Mouse (Mus musculus): ENCODE results near the gene 1810009A15Rik. TPM values are rescaled to one million over a fixed set of nuclear protein-coding genes. Genes with fewer than 3 reads are reported as not detected.

Gene 1810009A15Rik
- polyA plus RNA-seq (2012; rRNA removed), result 11.5 and 15.2 TPM in 2 replicates

- Histone ChIP-seq H3K4me3 (ENCODE audit: extremely low read depth, insufficient read depth, insufficient read length) (peak within 1 kb of the TSS; percentile 75), H3K4me1 (ENCODE audit: control insufficient read depth, insufficient read depth, insufficient read length) (0 out of 2 replicates have a peak, but pooled peaks cover 5% of the 10 kb centered on the region), H3K27me3 (ENCODE audit: control insufficient read depth, insufficient read depth, low read length) (no peaks in the 10 kb centered on the region), H3K27ac (ENCODE audit: insufficient read depth, low read length) (peak within 1 kb of the TSS; percentile 83), H3K36me3 (ENCODE audit: control insufficient read depth, insufficient read depth, low read length) (peaks cover 6% of the 10 kb centered on the region)
- WGBS, result under 1% methylated on average over 58 of the region's 58 CpGs
- TF ChIP-seq CTCF (IDR thresholded peaks at IDR 0.05; ENCODE audit: extremely low read depth, insufficient read depth, insufficient read length, insufficient replicate concordance), result no peak
- TF ChIP-seq POLR2A (IDR thresholded peaks at IDR 0.05; ENCODE audit: low read depth, low read length), result peak; percentile 72
- peak; percentile 90 to 94 for DNase-seq (ENCODE audit: low read depth in 1 of 2, low spot score in 2 of 2)
These were observed at the start of gene 1810009A15Rik, which contains the start of gene Gm49416 for GRCm38 (mm10) chr19:8888511-8889385. Gene 1810009A15Rik (plus strand): TSS chr19:8888853. Gene Gm49416 (plus strand): TSS chr19:8888926.

- Histone ChIP-seq H3K27ac (ENCODE audit: insufficient read depth, low read length) (no peak within 1 kb of the TSS; the same call in 1 of the 2 replicates), H3K27me3 (ENCODE audit: control insufficient read depth, insufficient read depth, low read length) (no peaks in the 10 kb centered on the region), H3K4me1 (ENCODE audit: control insufficient read depth, insufficient read depth, insufficient read length) (peaks cover 10% of the 10 kb centered on the region; the same call in 1 of the 2 replicates), H3K4me3 (ENCODE audit: extremely low read depth, insufficient read depth, insufficient read length) (peak within 1 kb of the TSS; percentile 69), H3K36me3 (ENCODE audit: control insufficient read depth, insufficient read depth, low read length) (peaks cover 6% of the 10 kb centered on the region)
- no peak for DNase-seq (ENCODE audit: low read depth in 1 of 2, low spot score in 2 of 2)
- WGBS, result 82% methylated on average over 11 of the region's 11 CpGs
- TF ChIP-seq POLR2A (IDR thresholded peaks at IDR 0.05; ENCODE audit: low read depth, low read length) (no peak), CTCF (IDR thresholded peaks at IDR 0.05; ENCODE audit: extremely low read depth, insufficient read depth, insufficient read length, insufficient replicate concordance) (no peak)
These were observed 49.3 kb upstream of the 1810009A15Rik start, which contains the start of gene Gng3 for GRCm38 (mm10) chr19:8839103-8839907. Gene Gng3 (minus strand): TSS chr19:8839194.

GRCm38 (mm10) chr19:8839908-8840791 lies 48.5 kb upstream of the 1810009A15Rik start:
- H3K36me3 ChIP-seq (ENCODE audit: control insufficient read depth, insufficient read depth, low read length), result peaks cover 2% of the 10 kb centered on the region; the same call in 1 of the 2 replicates
- TF ChIP-seq CTCF (IDR thresholded peaks at IDR 0.05; ENCODE audit: extremely low read depth, insufficient read depth, insufficient read length, insufficient replicate concordance) (no peak), POLR2A (IDR thresholded peaks at IDR 0.05; ENCODE audit: low read depth, low read length) (peak; percentile 54; the same call in 1 of the 2 replicates)
- peak in 1 of 2 experiments; percentile 70 for DNase-seq (ENCODE audit: low read depth in 1 of 2, low spot score in 2 of 2)

DNA sequence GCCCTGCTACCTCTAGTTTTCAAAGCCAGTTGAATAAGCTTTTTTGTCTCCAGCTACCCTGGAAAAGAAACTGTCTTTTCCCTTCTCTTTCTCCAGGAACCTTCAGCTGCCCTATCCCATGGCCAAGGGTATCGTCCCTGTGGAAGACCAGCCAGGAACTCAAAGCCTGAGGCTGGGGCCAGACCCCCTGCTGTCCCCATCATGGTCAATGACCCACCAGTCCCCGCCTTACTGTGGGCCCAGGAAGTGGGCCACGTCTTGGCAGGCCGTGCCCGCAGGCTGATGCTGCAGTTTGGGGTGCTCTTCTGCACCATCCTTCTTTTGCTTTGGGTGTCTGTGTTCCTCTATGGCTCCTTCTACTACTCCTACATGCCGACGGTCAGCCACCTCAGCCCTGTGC lies 47.6 kb upstream of the 1810009A15Rik start:
- Histone ChIP-seq H3K27ac (ENCODE audit: insufficient read depth, low read length) (no peak overlapping the region), H3K4me3 (ENCODE audit: extremely low read depth, insufficient read depth, insufficient read length) (no peak overlapping the region), H3K36me3 (ENCODE audit: control insufficient read depth, insufficient read depth, low read length) (peaks cover 3% of the 10 kb centered on the region), H3K4me1 (ENCODE audit: control insufficient read depth, insufficient read depth, insufficient read length) (peaks cover 10% of the 10 kb centered on the region; the same call in 1 of the 2 replicates), H3K27me3 (ENCODE audit: control insufficient read depth, insufficient read depth, low read length) (no peaks in the 10 kb centered on the region)
- DNase-seq (ENCODE audit: low read depth in 1 of 2, low spot score in 2 of 2), result no peak
- no peak for TF ChIP-seq POLR2A (IDR thresholded peaks at IDR 0.05; ENCODE audit: low read depth, low read length)
- TF ChIP-seq CTCF (IDR thresholded peaks at IDR 0.05; ENCODE audit: extremely low read depth, insufficient read depth, insufficient read length, insufficient replicate concordance), result no peak
- 74% methylated on average over 7 of the region's 7 CpGs for WGBS

More at GRCm38 (mm10) chr19:8839908-8840791, 48.5 kb upstream of the 1810009A15Rik start:
- no peaks in the 10 kb centered on the region for H3K27me3 ChIP-seq (ENCODE audit: control insufficient read depth, insufficient read depth, low read length)
- peak overlapping the region; percentile 41; the same call in 1 of the 2 replicates for H3K27ac ChIP-seq (ENCODE audit: insufficient read depth, low read length)
- peaks cover 10% of the 10 kb centered on the region; the same call in 1 of the 2 replicates for H3K4me1 ChIP-seq (ENCODE audit: control insufficient read depth, insufficient read depth, insufficient read length)
- WGBS, result 26% methylated on average over 29 of the region's 29 CpGs
- peak overlapping the region; percentile 68 for H3K4me3 ChIP-seq (ENCODE audit: extremely low read depth, insufficient read depth, insufficient read length)

- H3K4me1 ChIP-seq (ENCODE audit: control insufficient read depth, insufficient read depth, insufficient read length), result peaks cover 10% of the 10 kb centered on the region; the same call in 1 of the 2 replicates
These were observed 45.7 kb upstream of the 1810009A15Rik start for GRCm38 (mm10) chr19:8842961-8843360.

More at GRCm38 (mm10) chr19:8842961-8843360, 45.7 kb upstream of the 1810009A15Rik start:
- TF ChIP-seq CTCF (IDR thresholded peaks at IDR 0.05; ENCODE audit: extremely low read depth, insufficient read depth, insufficient read length, insufficient replicate concordance) (no peak), POLR2A (IDR thresholded peaks at IDR 0.05; ENCODE audit: low read depth, low read length) (no peak)
- no peak overlapping the region for H3K27ac ChIP-seq (ENCODE audit: insufficient read depth, low read length)
- WGBS, result 88% methylated on average over 6 of the region's 6 CpGs
- no peaks in the 10 kb centered on the region for H3K27me3 ChIP-seq (ENCODE audit: control insufficient read depth, insufficient read depth, low read length)
- no peak for DNase-seq (ENCODE audit: low read depth in 1 of 2, low spot score in 2 of 2)
- H3K36me3 ChIP-seq (ENCODE audit: control insufficient read depth, insufficient read depth, low read length), result peaks cover 18% of the 10 kb centered on the region
- no peak overlapping the region for H3K4me3 ChIP-seq (ENCODE audit: extremely low read depth, insufficient read depth, insufficient read length)
